Mouse (Mus musculus) lung, embryonic 16.5 days (tissue): ENCODE data around the gene Cklf. TPM values are rescaled to one million over a fixed set of nuclear protein-coding genes. Genes with fewer than 3 reads are reported as not detected.
"Not testable (repeated sequence)": the region's sequence is repeated elsewhere in the genome, so short reads cannot be mapped to it uniquely, and the experiment has no call there.

Source experiments
- ATAC-seq: fragments of 200-750 bp; cut with Nextera tagmentation; 2 replicates; pipeline ENCODE4 v1.8.0; 2017; ENCODE audit warnings: low read depth, mild to moderate bottlenecking, moderate library complexity
- H3K27ac ChIP-seq: fragments of 300-500 bp; sonication (generic); 2 replicates; pipeline ENCODE4 v1.5.1; 2014; ENCODE audit warnings: mild to moderate bottlenecking, control low read depth, low read length
- H3K27me3 ChIP-seq: fragments of 300-500 bp; sonication (generic); 2 replicates; pipeline ENCODE4 v1.6.1; 2014; ENCODE audit warnings: low read depth, low read length, mixed read lengths; ENCODE audit not compliant: control insufficient read depth, insufficient read depth
- H3K36me3 ChIP-seq: fragments of 300-500 bp; sonication (generic); 2 replicates; pipeline ENCODE4 v1.6.1; 2014; ENCODE audit warnings: low read length; ENCODE audit not compliant: control insufficient read depth, insufficient read depth
- H3K4me1 ChIP-seq: fragments of 300-500 bp; sonication (generic); replicated peaks from 2 replicates; pipeline ENCODE4 v1.6.1; 2014; ENCODE audit warnings: low read length, mixed read lengths; ENCODE audit not compliant: control insufficient read depth, insufficient read depth
- H3K4me2 ChIP-seq: fragments of 300-500 bp; sonication (generic); 2 replicates; pipeline ENCODE4 v1.6.1; 2014; ENCODE audit warnings: low read depth, low read length, control low read depth
- H3K4me3 ChIP-seq: fragments of 300-500 bp; sonication (generic); 2 replicates; pipeline ENCODE4 v1.5.1; 2014; ENCODE audit warnings: mild to moderate bottlenecking, low read length, control low read depth
- H3K9ac ChIP-seq: fragments of 300-500 bp; sonication (generic); 2 replicates; pipeline ENCODE4 v1.6.1; 2014; ENCODE audit warnings: low read length, control low read depth
- H3K9me3 ChIP-seq: fragments of 300-500 bp; sonication (generic); 2 replicates; pipeline ENCODE4 v1.6.1; 2016; ENCODE audit warnings: low read length; ENCODE audit not compliant: control insufficient read depth
- WGBS: fragments of 180-500 bp; shearing (Covaris S2); extraction: QIAGEN DNeasy Blood & Tissue Kit; methylation state at CpG from one replicate; pipeline ENCODE4 v1.1.7; 2014; 5-methylcytosine and 5-hydroxymethylcytosine counted together
- polyA plus RNA-seq: library from polyadenylated mRNA; unstranded; fragments of >200 nt; fragmentation: Nextera tagmentation; extraction: Ambion mirVana; gene quantifications from 2 replicates; pipeline ENCODE4 v1.2.1, GENCODE M21; 2015

The Cklf gene
- polyA plus RNA-seq, 1 experiment from 2014 or later = 41.4 TPM

GRCm38 (mm10) chr8:104249442-104249996 is 1.1 kb upstream of the Cklf start:
- H3K27ac ChIP-seq = no peak overlapping the region
- H3K4me2 ChIP-seq = no peak overlapping the region
- no peaks in the 10 kb centered on the region for H3K9me3 ChIP-seq
- H3K36me3 ChIP-seq = no peaks in the 10 kb centered on the region
- ATAC-seq = no peak
- H3K4me1 ChIP-seq = peaks cover 10% of the 10 kb centered on the region
- H3K27me3 ChIP-seq = no peaks in the 10 kb centered on the region
- H3K4me3 ChIP-seq = no peak overlapping the region
- WGBS = 89% methylated on average over 7 of the region's 7 CpGs
- no peak overlapping the region for H3K9ac ChIP-seq

GRCm38 (mm10) chr8:104251461-104251860 is 800 bp downstream of the Cklf start:
- Histone ChIP-seq H3K4me1 (peaks cover 10% of the 10 kb centered on the region), H3K4me2 (peak overlapping the region; percentile 55), H3K9me3 (no peaks in the 10 kb centered on the region), H3K9ac (peak overlapping the region; percentile 84), H3K36me3 (no peaks in the 10 kb centered on the region), H3K27ac (peak overlapping the region; percentile 92), H3K27me3 (no peaks in the 10 kb centered on the region), H3K4me3 (peak overlapping the region; percentile 82)
- 0% methylated on average over 7 of the region's 7 CpGs for WGBS
- peak; percentile 7; the same call in 1 of the 2 replicates for ATAC-seq

- Histone ChIP-seq H3K4me3 (no peak overlapping the region), H3K27ac (no peak overlapping the region), H3K27me3 (no peaks in the 10 kb centered on the region), H3K4me1 (peaks cover 6% of the 10 kb centered on the region), H3K4me2 (no peak overlapping the region), H3K9ac (no peak overlapping the region), H3K36me3 (peaks cover 3% of the 10 kb centered on the region), H3K9me3 (no peaks in the 10 kb centered on the region)
- WGBS = 78% methylated on average over 3 of the region's 3 CpGs
- ATAC-seq = no peak
Observed at GRCm38 (mm10) chr8:104253016-104253415, 2.4 kb downstream of the Cklf start.

GRCm38 (mm10) chr8:104261802-104262201 is 11.1 kb downstream of the Cklf start:
- peaks cover 17% of the 10 kb centered on the region for H3K36me3 ChIP-seq
- not testable (repeated sequence) for ATAC-seq, H3K4me2 ChIP-seq, H3K9ac ChIP-seq, H3K9me3 ChIP-seq, H3K4me1 ChIP-seq, H3K4me3 ChIP-seq, H3K27ac ChIP-seq, H3K27me3 ChIP-seq
- 92% methylated on average over 5 of the region's 5 CpGs for WGBS

- H3K4me3 ChIP-seq, H3K27me3 ChIP-seq, H3K4me1 ChIP-seq, ATAC-seq, H3K4me2 ChIP-seq, H3K36me3 ChIP-seq, H3K9ac ChIP-seq, H3K9me3 ChIP-seq, H3K27ac ChIP-seq: not testable (repeated sequence)
- 95% methylated on average over 22 of the region's 22 CpGs for WGBS
Observed at GRCm38 (mm10) chr8:104264271-104264935, 13.7 kb downstream of the Cklf start.

- Histone ChIP-seq H3K4me1 (no peaks in the 10 kb centered on the region), H3K27ac (no peak overlapping the region), H3K27me3 (no peaks in the 10 kb centered on the region), H3K9me3 (no peaks in the 10 kb centered on the region), H3K4me2 (no peak overlapping the region), H3K36me3 (no peaks in the 10 kb centered on the region), H3K9ac (no peak overlapping the region), H3K4me3 (no peak overlapping the region)
- no peak for ATAC-seq
Observed at GRCm38 (mm10) chr8:104268368-104268767, 17.7 kb downstream of the Cklf start.

- Histone ChIP-seq H3K36me3 (no peaks in the 10 kb centered on the region), H3K27ac (no peak overlapping the region), H3K9me3 (no peaks in the 10 kb centered on the region), H3K27me3 (no peaks in the 10 kb centered on the region), H3K9ac (no peak overlapping the region), H3K4me2 (no peak overlapping the region), H3K4me1 (no peaks in the 10 kb centered on the region), H3K4me3 (no peak overlapping the region)
- WGBS = 82% methylated on average over 6 of the region's 6 CpGs
- ATAC-seq = no peak
Observed at GRCm38 (mm10) chr8:104268937-104269440, 18.3 kb downstream of the Cklf start.

GRCm38 (mm10) chr8:104293081-104293480 is 42.4 kb downstream of the Cklf start, which contains the start of gene Cmtm2a:
TSS of gene Cmtm2a (minus strand) at chr8:104293181.
- not testable (repeated sequence) for H3K27ac ChIP-seq, H3K9ac ChIP-seq, H3K4me2 ChIP-seq, H3K4me1 ChIP-seq, H3K4me3 ChIP-seq, H3K27me3 ChIP-seq, H3K36me3 ChIP-seq, ATAC-seq, H3K9me3 ChIP-seq
- WGBS = 80% methylated on average over 11 of the region's 12 CpGs

- Histone ChIP-seq H3K4me3 (no peak overlapping the region), H3K27me3 (no peaks in the 10 kb centered on the region), H3K9ac (no peak overlapping the region), H3K4me2 (no peak overlapping the region), H3K27ac (no peak overlapping the region), H3K4me1 (no peaks in the 10 kb centered on the region), H3K9me3 (no peaks in the 10 kb centered on the region), H3K36me3 (no peaks in the 10 kb centered on the region)
- ATAC-seq = no peak
- WGBS = 89% methylated on average over 1 of the region's 1 CpGs
Observed at GRCm38 (mm10) chr8:104294396-104294795, 43.7 kb downstream of the Cklf start.
